Mouse (Mus musculus) intestine, postnatal 0 days (tissue): Measurements from ENCODE around the gene Trem2. TPM values are rescaled to one million over a fixed set of nuclear protein-coding genes. Genes with fewer than 3 reads are reported as not detected.

Experiments
- ATAC-seq: fragments of 200-750 bp; cut with Nextera tagmentation; 2 replicates; pipeline ENCODE4 v1.8.0; 2017; ENCODE audit warnings: mild to moderate bottlenecking, moderate TSS enrichment, moderate library complexity
- H3K27ac ChIP-seq: fragments of 300-500 bp; sonication (generic); 2 replicates; pipeline ENCODE4 v1.5.1; 2014; ENCODE audit warnings: mild to moderate bottlenecking, low read depth, low read length, moderate library complexity
- H3K27me3 ChIP-seq: fragments of 300-500 bp; sonication (generic); replicated peaks from 2 replicates; pipeline ENCODE4 v1.6.1; 2014; ENCODE audit warnings: low read length, mixed read lengths; ENCODE audit not compliant: control insufficient read depth, insufficient read depth
- H3K36me3 ChIP-seq: fragments of 300-500 bp; sonication (generic); 2 replicates; pipeline ENCODE4 v1.6.1; 2014; ENCODE audit warnings: mild to moderate bottlenecking, moderate library complexity; ENCODE audit not compliant: control insufficient read depth, insufficient read depth
- H3K4me1 ChIP-seq: fragments of 300-500 bp; sonication (generic); replicated peaks from 2 replicates; pipeline ENCODE4 v1.6.1; 2014; ENCODE audit warnings: antibody characterized with exemption, low read length, mixed read lengths; ENCODE audit not compliant: control insufficient read depth, insufficient read depth
- H3K4me2 ChIP-seq: fragments of 300-500 bp; sonication (generic); replicated peaks from 2 replicates; pipeline ENCODE4 v1.6.1; 2014; ENCODE audit warnings: low read depth, mild to moderate bottlenecking, moderate library complexity
- H3K4me3 ChIP-seq: fragments of 300-500 bp; sonication (generic); 2 replicates; pipeline ENCODE4 v1.5.1; 2014; ENCODE audit warnings: low read depth, low read length
- H3K9ac ChIP-seq: fragments of 300-500 bp; sonication (generic); 2 replicates; pipeline ENCODE4 v1.6.1; 2014; ENCODE audit warnings: mild to moderate bottlenecking, low read depth, low read length
- H3K9me3 ChIP-seq: fragments of 300-500 bp; sonication (generic); 2 replicates; pipeline ENCODE4 v1.6.1; 2016; ENCODE audit warnings: mixed run types; ENCODE audit not compliant: control insufficient read depth
- CTCF ChIP-seq: sonication (generic); IDR thresholded peaks from 2 replicates; pipeline ENCODE4 v1.5.1; 2016; ENCODE audit warnings: low read depth, mild to moderate bottlenecking, control low read depth, antibody characterized with exemption, moderate library complexity
- WGBS: fragments of 180-500 bp; shearing (Covaris S2); extraction: QIAGEN DNeasy Blood & Tissue Kit; methylation state at CpG from one replicate; pipeline ENCODE4 v1.1.7; 2014; 5-methylcytosine and 5-hydroxymethylcytosine counted together
- polyA plus RNA-seq: library from polyadenylated mRNA; unstranded; fragments of >200 nt; fragmentation: Nextera tagmentation; extraction: Ambion mirVana; gene quantifications from 2 replicates; pipeline ENCODE4 v1.2.1, GENCODE M21; 2015

The Trem2 gene
- polyA plus RNA-seq, 1 experiment from 2014 or later: 3.4 TPM

GRCm38 (mm10) chr17:48318686-48319085 lies 27.5 kb upstream of the Trem2 start:
- WGBS: 94% methylated on average over 1 of the region's 1 CpGs

GRCm38 (mm10) chr17:48321279-48321678 lies 24.9 kb upstream of the Trem2 start:
- 65% methylated on average over 2 of the region's 2 CpGs for WGBS
- TF ChIP-seq CTCF: no peak
- no peak overlapping the region for H3K27ac ChIP-seq
- H3K27me3 ChIP-seq: no peaks in the 10 kb centered on the region
- H3K4me3 ChIP-seq: no peak overlapping the region
- H3K4me1 ChIP-seq: no peaks in the 10 kb centered on the region
- ATAC-seq: no peak
- no peak overlapping the region for H3K9ac ChIP-seq
- H3K4me2 ChIP-seq: no peak overlapping the region
- H3K9me3 ChIP-seq: no peaks in the 10 kb centered on the region
- no peaks in the 10 kb centered on the region for H3K36me3 ChIP-seq

More at GRCm38 (mm10) chr17:48318686-48319085, 27.5 kb upstream of the Trem2 start:
- Histone ChIP-seq H3K4me1 (no peaks in the 10 kb centered on the region), H3K27me3 (no peaks in the 10 kb centered on the region), H3K27ac (no peak overlapping the region), H3K4me2 (no peak overlapping the region), H3K9me3 (no peaks in the 10 kb centered on the region), H3K36me3 (no peaks in the 10 kb centered on the region), H3K9ac (no peak overlapping the region), H3K4me3 (no peak overlapping the region)
- TF ChIP-seq CTCF: no peak
- no peak for ATAC-seq

- no peak for ATAC-seq
- TF ChIP-seq CTCF: no peak
- Histone ChIP-seq H3K9me3 (no peaks in the 10 kb centered on the region), H3K4me2 (no peak overlapping the region), H3K27ac (no peak overlapping the region), H3K4me3 (no peak overlapping the region), H3K36me3 (no peaks in the 10 kb centered on the region), H3K4me1 (no peaks in the 10 kb centered on the region), H3K27me3 (no peaks in the 10 kb centered on the region), H3K9ac (no peak overlapping the region)
- WGBS: 77% methylated on average over 3 of the region's 3 CpGs
These were observed 23.0 kb upstream of the Trem2 start for GRCm38 (mm10) chr17:48323236-48323635.

- WGBS: 84% methylated on average over 5 of the region's 5 CpGs
- ATAC-seq: no peak
- no peak overlapping the region for H3K9ac ChIP-seq
- H3K4me1 ChIP-seq: no peaks in the 10 kb centered on the region
- TF ChIP-seq CTCF: no peak
- no peaks in the 10 kb centered on the region for H3K9me3 ChIP-seq
- H3K4me2 ChIP-seq: no peak overlapping the region
- no peaks in the 10 kb centered on the region for H3K36me3 ChIP-seq
- no peaks in the 10 kb centered on the region for H3K27me3 ChIP-seq
- no peak overlapping the region for H3K4me3 ChIP-seq
- H3K27ac ChIP-seq: no peak overlapping the region
These were observed 21.9 kb upstream of the Trem2 start for GRCm38 (mm10) chr17:48324258-48324657.

- Histone ChIP-seq H3K27me3 (no peaks in the 10 kb centered on the region), H3K4me2 (no peak overlapping the region), H3K9ac (no peak overlapping the region), H3K4me3 (no peak overlapping the region), H3K27ac (no peak overlapping the region), H3K9me3 (no peaks in the 10 kb centered on the region), H3K4me1 (no peaks in the 10 kb centered on the region), H3K36me3 (no peaks in the 10 kb centered on the region)
- WGBS: 89% methylated on average over 6 of the region's 6 CpGs
- ATAC-seq: no peak
- TF ChIP-seq CTCF: no peak
These were observed 21.1 kb upstream of the Trem2 start for GRCm38 (mm10) chr17:48325093-48325492.

- WGBS: 88% methylated on average over 11 of the region's 11 CpGs
- H3K9me3 ChIP-seq: no peaks in the 10 kb centered on the region
These were observed 20.6 kb upstream of the Trem2 start for GRCm38 (mm10) chr17:48325638-48326037.

GRCm38 (mm10) chr17:48326656-48327055 lies 19.5 kb upstream of the Trem2 start:
- TF ChIP-seq CTCF: no peak

More at GRCm38 (mm10) chr17:48325638-48326037, 20.6 kb upstream of the Trem2 start:
- H3K27me3 ChIP-seq: no peaks in the 10 kb centered on the region
- H3K4me3 ChIP-seq: no peak overlapping the region
- no peaks in the 10 kb centered on the region for H3K36me3 ChIP-seq
- no peaks in the 10 kb centered on the region for H3K4me1 ChIP-seq
- H3K4me2 ChIP-seq: no peak overlapping the region
- TF ChIP-seq CTCF: no peak
- no peak overlapping the region for H3K9ac ChIP-seq
- no peak for ATAC-seq
- H3K27ac ChIP-seq: no peak overlapping the region

More at GRCm38 (mm10) chr17:48326656-48327055, 19.5 kb upstream of the Trem2 start:
- Histone ChIP-seq H3K4me1 (no peaks in the 10 kb centered on the region), H3K27me3 (no peaks in the 10 kb centered on the region), H3K4me2 (no peak overlapping the region), H3K9ac (no peak overlapping the region), H3K4me3 (no peak overlapping the region), H3K9me3 (no peaks in the 10 kb centered on the region), H3K27ac (no peak overlapping the region), H3K36me3 (no peaks in the 10 kb centered on the region)
- ATAC-seq: no peak
- 87% methylated on average over 4 of the region's 4 CpGs for WGBS
